Mouse (Mus musculus) ES-Bruce4 (cell line): Measurements from ENCODE around the gene Limd2. TPM values are rescaled to one million over a fixed set of nuclear protein-coding genes. Genes with fewer than 3 reads are reported as not detected.
A peak's percentile ranks its signal among the peaks of the same experiment; 100 is the strongest.

Experiments
- H3K27ac ChIP-seq: 2 replicates; pipeline ENCODE4 v1.5.1; 2012; ENCODE audit warnings: low read length, inconsistent platforms; ENCODE audit not compliant: insufficient read depth
- H3K27me3 ChIP-seq: 2 replicates; pipeline ENCODE4 v1.6.1; 2012; ENCODE audit warnings: mild to moderate bottlenecking, low read length, inconsistent platforms; ENCODE audit not compliant: control insufficient read depth, poor library complexity, insufficient read depth, severe bottlenecking
- H3K36me3 ChIP-seq: 2 replicates; pipeline ENCODE4 v1.6.1; 2012; ENCODE audit warnings: inconsistent platforms, mild to moderate bottlenecking, low read length, moderate library complexity; ENCODE audit not compliant: control insufficient read depth, poor library complexity, insufficient read depth, severe bottlenecking
- H3K4me1 ChIP-seq: one replicate; pipeline ENCODE4 v1.8.1; 2011; ENCODE audit warnings: low read length; ENCODE audit not compliant: control insufficient read depth, insufficient read depth
- H3K4me3 ChIP-seq: 2 replicates; pipeline ENCODE4 v1.5.1; 2011; ENCODE audit warnings: low read depth, mild to moderate bottlenecking, low read length
- H3K9ac ChIP-seq: 2 replicates; pipeline ENCODE4 v1.6.1; 2012; ENCODE audit warnings: low read depth, mild to moderate bottlenecking, inconsistent platforms; ENCODE audit not compliant: poor library complexity, severe bottlenecking
- H3K9me3 ChIP-seq: replicated peaks from 2 replicates; pipeline ENCODE4 v1.6.1; 2012; ENCODE audit warnings: mild to moderate bottlenecking, low read length, inconsistent platforms; ENCODE audit not compliant: control insufficient read depth, poor library complexity, insufficient read depth, severe bottlenecking
- CTCF ChIP-seq: IDR thresholded peaks from one replicate; pipeline ENCODE4 v1.8.1; 2011; ENCODE audit warnings: low read depth, low read length
- EP300 ChIP-seq: IDR thresholded peaks from 2 replicates; pipeline ENCODE4 v1.6.1; 2011; ENCODE audit warnings: low read depth, low read length; ENCODE audit not compliant: insufficient read depth
- POLR2A ChIP-seq: IDR thresholded peaks from one replicate; pipeline ENCODE4 v1.8.1; 2011; ENCODE audit warnings: low read length; ENCODE audit not compliant: insufficient read depth
- polyA plus RNA-seq: library from polyadenylated mRNA; stranded (reverse); fragments of >200 nt; gene quantifications from 2 replicates; pipeline ENCODE4 v1.2.4, GENCODE M21; 2011; ENCODE audit warnings: low read depth; ENCODE audit not compliant: missing spikeins, insufficient read depth, insufficient read length

The Limd2 gene
- polyA plus RNA-seq, 1 experiment = 53.7 TPM

DNA sequence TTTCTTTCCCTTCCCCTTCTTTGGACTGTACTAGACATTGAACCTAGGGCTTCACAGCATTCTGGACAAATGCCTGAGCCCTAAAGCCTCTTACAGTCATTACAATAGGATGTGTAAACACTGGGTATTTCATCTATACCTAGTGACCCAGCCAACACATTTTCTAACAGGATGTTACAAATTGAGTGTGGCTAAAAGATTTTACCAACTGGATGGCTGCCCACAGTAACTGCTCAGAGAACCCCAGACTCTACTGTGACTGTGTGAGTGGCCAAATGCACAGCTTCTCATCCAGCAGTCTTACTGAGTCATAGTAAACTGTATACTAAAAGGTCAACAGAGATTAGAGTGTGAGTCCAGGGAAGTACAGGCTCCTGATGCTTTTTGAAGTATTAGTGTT lies 34.7 kb upstream of the Limd2 start:
- H3K4me3 ChIP-seq = no peak overlapping the region
- TF ChIP-seq POLR2A = no peak
- TF ChIP-seq CTCF = no peak
- TF ChIP-seq EP300 = no peak
- no peaks in the 10 kb centered on the region for H3K4me1 ChIP-seq
- no peaks in the 10 kb centered on the region for H3K27me3 ChIP-seq
- no peak overlapping the region for H3K9ac ChIP-seq
- peaks cover 6% of the 10 kb centered on the region; the same call in 1 of the 2 replicates for H3K36me3 ChIP-seq
- H3K9me3 ChIP-seq = no peaks in the 10 kb centered on the region
- no peak overlapping the region for H3K27ac ChIP-seq

DNA sequence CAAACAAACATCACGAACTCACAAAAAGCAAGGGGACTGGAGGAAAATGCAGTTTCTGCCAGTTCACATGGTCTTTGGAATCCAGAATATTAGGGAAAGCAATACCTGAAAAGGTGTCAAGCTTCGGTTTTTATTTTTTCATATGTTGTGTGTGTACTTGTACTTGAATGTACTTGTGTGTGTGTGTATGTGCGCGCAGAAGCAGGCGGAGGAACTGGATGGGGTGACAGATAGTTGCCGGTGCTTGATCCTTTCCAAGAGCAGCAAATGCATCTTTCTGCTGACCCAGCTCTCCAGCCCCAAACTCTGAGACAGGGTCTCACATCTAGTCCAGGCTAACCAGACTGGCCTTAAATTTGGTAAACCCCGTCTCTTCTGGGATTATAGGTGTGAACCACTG lies 34.2 kb upstream of the Limd2 start:
- TF ChIP-seq EP300 (no peak), POLR2A (no peak), CTCF (no peak)
- Histone ChIP-seq H3K9ac (no peak overlapping the region; the same call in 1 of the 2 replicates), H3K27ac (no peak overlapping the region), H3K27me3 (no peaks in the 10 kb centered on the region), H3K4me3 (no peak overlapping the region), H3K9me3 (no peaks in the 10 kb centered on the region), H3K4me1 (no peaks in the 10 kb centered on the region), H3K36me3 (peaks cover 6% of the 10 kb centered on the region; the same call in 1 of the 2 replicates)

DNA sequence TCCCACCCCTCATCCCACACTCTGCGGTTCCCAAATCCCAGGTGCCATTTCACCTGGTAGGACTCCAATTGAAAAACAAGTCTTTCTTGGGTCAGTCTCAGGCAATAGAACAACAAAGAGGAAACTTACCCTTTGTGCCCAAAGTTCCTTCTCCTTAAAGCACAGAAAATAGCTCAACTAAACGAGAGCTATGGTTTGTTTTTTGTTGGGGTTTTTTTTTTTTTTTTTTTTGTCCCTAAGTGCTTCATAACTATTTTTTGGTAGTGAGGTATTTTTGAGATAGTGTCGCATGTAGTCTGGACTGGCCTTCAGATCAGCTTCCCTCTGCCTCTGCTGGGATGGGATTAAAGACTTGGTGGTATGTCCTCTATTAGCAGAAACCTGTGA lies 33.5 kb upstream of the Limd2 start:
- Histone ChIP-seq H3K4me1 (no peaks in the 10 kb centered on the region), H3K9ac (peak overlapping the region; percentile 67), H3K4me3 (peak overlapping the region; percentile 93), H3K9me3 (no peaks in the 10 kb centered on the region), H3K27me3 (no peaks in the 10 kb centered on the region), H3K27ac (peak overlapping the region; percentile 47), H3K36me3 (0 out of 2 replicates have a peak, but pooled peaks cover 6% of the 10 kb centered on the region)
- TF ChIP-seq EP300 = no peak

DNA sequence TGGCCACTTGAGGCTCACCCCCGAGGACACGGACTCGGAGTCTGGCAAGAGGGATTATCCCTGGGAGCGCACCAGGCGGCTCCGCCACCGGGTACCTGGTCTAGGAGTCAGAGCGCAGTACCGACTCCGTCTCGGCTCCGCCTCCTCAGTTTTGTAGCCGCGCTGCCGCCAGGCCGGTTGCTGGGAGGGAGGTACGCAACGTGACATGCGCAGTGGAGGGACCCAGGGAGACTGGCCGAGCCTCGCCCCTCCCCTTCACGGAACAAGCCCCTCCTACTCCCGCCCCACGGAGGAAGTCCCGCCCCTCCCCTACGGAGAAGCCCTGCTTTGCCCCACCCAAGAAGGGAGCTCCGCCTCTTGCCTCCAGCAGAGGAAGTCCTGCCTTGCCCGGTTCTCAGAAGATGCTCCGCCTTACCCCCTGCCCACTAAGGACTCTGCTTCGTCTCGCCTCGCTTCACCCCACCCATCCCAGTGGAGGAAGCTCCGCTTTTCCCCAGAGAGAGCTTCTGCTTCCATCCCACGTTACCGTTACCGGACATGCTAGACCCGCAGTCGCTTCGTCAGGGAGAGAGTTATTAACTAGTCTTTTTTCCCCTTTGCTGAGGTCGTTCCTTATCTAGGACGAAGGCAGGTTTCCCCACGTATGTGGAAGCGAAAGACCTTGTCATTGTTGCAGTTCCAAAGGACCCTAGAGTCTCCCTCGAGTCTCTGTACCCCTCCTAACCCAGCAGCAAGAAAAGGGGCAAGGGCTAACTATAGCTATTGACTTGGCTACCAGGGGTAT lies 32.9 kb upstream of the Limd2 start:
- Histone ChIP-seq H3K36me3 (0 out of 2 replicates have a peak, but pooled peaks cover 5% of the 10 kb centered on the region), H3K4me3 (peak overlapping the region; percentile 95), H3K27ac (peak overlapping the region; percentile 47), H3K27me3 (no peaks in the 10 kb centered on the region), H3K9ac (peak overlapping the region; percentile 86), H3K9me3 (no peaks in the 10 kb centered on the region), H3K4me1 (no peaks in the 10 kb centered on the region)
- TF ChIP-seq EP300 (no peak), POLR2A (peak; percentile 73), CTCF (no peak)

DNA sequence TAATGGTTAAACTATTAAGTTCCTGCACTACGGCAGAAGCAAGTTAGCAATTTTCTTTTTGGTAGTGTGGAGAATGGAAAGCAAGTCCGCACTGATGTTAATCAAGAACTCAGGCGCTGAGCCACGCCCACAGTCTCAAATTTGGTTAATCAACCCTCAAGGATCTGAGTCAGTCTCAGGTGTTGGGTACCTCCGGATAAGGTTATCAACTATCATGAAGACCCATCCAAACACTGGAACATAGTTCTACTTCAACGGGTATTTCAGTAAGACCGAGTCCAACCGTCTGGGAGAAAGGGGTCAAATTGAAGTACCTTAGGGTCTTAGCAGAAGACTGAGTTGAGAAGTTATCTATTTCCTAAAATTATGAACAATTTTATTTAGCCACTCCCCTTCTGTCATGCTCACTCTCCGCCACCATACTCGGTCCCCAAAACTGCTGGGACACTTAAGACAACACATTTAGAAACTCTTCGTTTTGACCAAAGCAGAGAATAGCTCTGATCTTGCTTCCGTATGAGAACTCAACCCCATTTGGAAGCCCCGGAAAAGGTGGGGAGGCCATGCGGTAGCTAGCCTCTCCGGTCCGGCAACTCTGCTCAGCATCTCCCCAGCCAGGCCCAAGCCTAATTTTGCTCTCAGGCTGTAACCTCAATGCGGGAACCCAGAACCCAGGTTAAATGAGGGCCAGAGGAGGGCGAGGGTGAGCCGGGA lies 32.2 kb upstream of the Limd2 start:
- TF ChIP-seq POLR2A (no peak), CTCF (no peak), EP300 (no peak)
- H3K27me3 ChIP-seq = no peaks in the 10 kb centered on the region

DNA sequence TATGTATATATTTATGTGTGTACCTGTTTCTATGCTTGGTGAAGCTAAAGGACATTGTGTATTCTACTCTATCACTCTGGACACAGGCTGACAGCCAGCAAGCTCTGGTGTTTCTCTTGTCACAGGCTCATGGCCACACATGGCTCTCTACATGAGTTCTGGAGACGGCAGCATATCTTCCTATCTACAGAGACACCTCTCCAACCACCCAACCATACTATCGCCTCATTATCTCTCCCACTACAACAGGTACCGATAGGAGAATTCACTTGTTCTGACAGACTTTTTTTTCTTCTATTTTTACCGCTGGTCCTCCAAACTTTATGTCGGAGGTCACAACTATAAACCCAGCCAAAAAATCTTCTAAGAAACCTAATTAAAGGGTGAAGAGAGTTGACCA lies 31.6 kb upstream of the Limd2 start:
- Histone ChIP-seq H3K9me3 (no peaks in the 10 kb centered on the region), H3K4me1 (no peaks in the 10 kb centered on the region), H3K4me3 (no peak overlapping the region), H3K9ac (peak overlapping the region; percentile 86), H3K27me3 (no peaks in the 10 kb centered on the region), H3K36me3 (no peaks in the 10 kb centered on the region), H3K27ac (no peak overlapping the region)
- TF ChIP-seq CTCF = no peak
- no peak for TF ChIP-seq EP300
- no peak for TF ChIP-seq POLR2A

More for the DNA sequence above, 32.2 kb upstream of the Limd2 start:
- Histone ChIP-seq H3K27ac (0 out of 2 replicates have a peak overlapping the region, but pooled peaks have one; percentile 28), H3K4me1 (no peaks in the 10 kb centered on the region), H3K9ac (peak overlapping the region; percentile 86), H3K36me3 (no peaks in the 10 kb centered on the region), H3K9me3 (no peaks in the 10 kb centered on the region), H3K4me3 (peak overlapping the region; percentile 95)
